Mouse (Mus musculus) limb, embryonic 12.5 days (tissue): ENCODE data around the gene Itpr2. TPM values are rescaled to one million over a fixed set of nuclear protein-coding genes. Genes with fewer than 3 reads are reported as not detected.

ENCODE experiments used
- ATAC-seq: fragments of 200-750 bp; cut with Nextera tagmentation; 2 replicates; pipeline ENCODE4 v1.8.0; 2017; ENCODE audit warnings: low read depth, moderate TSS enrichment; ENCODE audit not compliant: insufficient number of reproducible peaks, insufficient read depth, low FRiP score, low TSS enrichment
- H3K27ac ChIP-seq: fragments of 300-500 bp; sonication (generic); 2 replicates; pipeline ENCODE4 v1.5.1; 2016; ENCODE audit warnings: mild to moderate bottlenecking, moderate library complexity
- H3K27me3 ChIP-seq: fragments of 300-500 bp; sonication (generic); 2 replicates; pipeline ENCODE4 v1.6.1; 2016; ENCODE audit warnings: mild to moderate bottlenecking, moderate library complexity
- H3K36me3 ChIP-seq: fragments of 300-500 bp; sonication (generic); 2 replicates; pipeline ENCODE4 v1.6.1; 2016; ENCODE audit warnings: mild to moderate bottlenecking, moderate library complexity
- H3K4me1 ChIP-seq: fragments of 300-500 bp; sonication (generic); replicated peaks from 2 replicates; pipeline ENCODE4 v1.6.1; 2016
- H3K4me2 ChIP-seq: fragments of 300-500 bp; sonication (generic); 2 replicates; pipeline ENCODE4 v1.6.1; 2016; ENCODE audit warnings: mild to moderate bottlenecking, moderate library complexity
- H3K4me3 ChIP-seq: fragments of 300-500 bp; sonication (generic); replicated peaks from 2 replicates; pipeline ENCODE4 v1.5.1; 2016; ENCODE audit warnings: mild to moderate bottlenecking
- H3K9ac ChIP-seq: fragments of 300-500 bp; sonication (generic); replicated peaks from 2 replicates; pipeline ENCODE4 v1.6.1; 2016; ENCODE audit warnings: mild to moderate bottlenecking, moderate library complexity
- H3K9me3 ChIP-seq: fragments of 300-500 bp; sonication (generic); 2 replicates; pipeline ENCODE4 v1.6.1; 2016; ENCODE audit warnings: mild to moderate bottlenecking, moderate library complexity
- WGBS: fragments of 180-500 bp; shearing (Covaris S2); methylation state at CpG from one replicate; pipeline ENCODE4 v1.1.7; 2016; 5-methylcytosine and 5-hydroxymethylcytosine counted together
- polyA plus RNA-seq: library from polyadenylated mRNA; unstranded; fragments of >200 nt; fragmentation: Nextera tagmentation; extraction: Ambion mirVana; gene quantifications from 2 replicates; pipeline ENCODE4 v1.2.1, GENCODE M21; 2016

Gene Itpr2
- polyA plus RNA-seq, 1 experiment from 2014 or later = 7.0 TPM

DNA sequence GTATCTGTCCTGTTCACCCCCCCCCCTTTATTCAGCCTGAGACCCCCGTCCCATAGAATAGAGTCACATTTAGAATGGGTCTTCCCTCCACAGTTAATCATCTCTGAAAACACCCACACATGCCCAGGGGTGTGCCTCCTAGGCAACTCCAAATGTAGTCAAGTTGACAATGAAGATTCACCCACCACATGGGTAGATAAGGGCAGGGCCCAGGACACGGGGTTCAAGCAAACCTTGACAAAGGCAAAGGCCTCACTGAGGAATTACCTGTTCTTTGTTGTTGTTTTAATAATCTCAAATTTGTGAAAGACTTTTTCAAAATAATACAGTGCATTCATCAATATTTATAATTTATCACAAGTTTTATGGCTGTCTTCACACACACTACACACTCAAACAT is 2.4 kb upstream of the Itpr2 start:
- Histone ChIP-seq H3K4me1 (0 out of 2 replicates have a peak, but pooled peaks cover 14% of the 10 kb centered on the region), H3K9me3 (no peaks in the 10 kb centered on the region), H3K9ac (no peak overlapping the region), H3K4me3 (no peak overlapping the region), H3K4me2 (no peak overlapping the region), H3K36me3 (no peaks in the 10 kb centered on the region), H3K27ac (no peak overlapping the region), H3K27me3 (peaks cover 30% of the 10 kb centered on the region)
- WGBS = 79% methylated on average over 2 of the region's 2 CpGs
- ATAC-seq = no peak

DNA sequence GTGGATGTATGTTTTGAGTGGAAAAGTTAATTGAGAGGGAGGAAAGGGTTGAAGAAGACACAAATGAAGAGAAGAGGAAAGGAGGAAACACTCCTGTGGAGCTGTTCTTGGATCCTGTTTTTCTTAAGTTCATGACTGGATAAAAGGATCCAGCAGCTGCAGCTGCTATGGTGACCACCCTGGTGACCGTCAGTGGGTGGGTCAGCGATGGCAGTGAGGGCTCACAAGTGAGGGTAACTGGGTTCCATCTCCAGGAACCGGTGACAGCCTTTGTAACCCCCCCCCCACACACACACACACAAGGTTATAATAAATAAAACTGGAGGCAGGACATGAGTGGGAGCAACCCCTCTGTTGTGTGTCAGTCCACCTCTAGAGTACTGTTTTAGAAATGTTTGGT is 833 bp upstream of the Itpr2 start:
- Histone ChIP-seq H3K4me3 (peak overlapping the region; percentile 68), H3K4me2 (peak overlapping the region; percentile 96), H3K27ac (no peak overlapping the region), H3K9me3 (no peaks in the 10 kb centered on the region), H3K27me3 (peaks cover 30% of the 10 kb centered on the region), H3K4me1 (0 out of 2 replicates have a peak, but pooled peaks cover 14% of the 10 kb centered on the region), H3K36me3 (no peaks in the 10 kb centered on the region), H3K9ac (peak overlapping the region; percentile 69; the same call in 1 of the 2 replicates)
- 45% methylated on average over 3 of the region's 3 CpGs for WGBS
- ATAC-seq = no peak

DNA sequence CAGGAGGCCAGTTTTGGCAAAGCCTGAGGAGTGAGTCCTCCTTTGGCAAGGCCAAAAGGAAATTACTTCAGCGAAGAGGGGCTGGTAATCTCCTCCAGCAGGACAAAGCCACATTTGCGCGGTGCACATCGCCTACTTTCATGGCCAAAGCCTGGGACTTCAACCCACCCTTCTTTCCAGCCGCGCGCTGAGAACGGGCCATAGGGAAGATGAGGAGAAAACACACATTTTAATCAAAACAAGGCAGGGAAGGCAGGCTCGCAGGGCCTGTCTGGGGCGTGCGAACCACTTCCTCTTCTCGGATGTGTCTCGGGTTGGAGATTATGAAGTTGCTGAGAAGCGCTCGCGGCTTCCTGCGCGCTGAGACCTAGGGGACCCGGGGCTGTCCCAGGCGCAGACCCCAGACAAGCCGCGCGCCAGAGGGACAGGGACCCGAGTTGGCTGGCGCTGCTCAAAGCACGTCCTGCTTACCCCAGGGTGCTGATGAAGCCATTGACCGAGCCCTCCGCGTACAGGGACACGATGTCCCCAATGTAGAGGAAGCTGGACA is 632 bp downstream of the Itpr2 start:
- Histone ChIP-seq H3K4me1 (0 out of 2 replicates have a peak, but pooled peaks cover 14% of the 10 kb centered on the region), H3K36me3 (no peaks in the 10 kb centered on the region), H3K9ac (peak overlapping the region; percentile 69), H3K27ac (0 out of 2 replicates have a peak overlapping the region, but pooled peaks have one; percentile 1), H3K4me3 (peak overlapping the region; percentile 68), H3K9me3 (no peaks in the 10 kb centered on the region), H3K27me3 (peaks cover 30% of the 10 kb centered on the region), H3K4me2 (peak overlapping the region; percentile 96)
- WGBS = 0% methylated on average over 30 of the region's 30 CpGs
- ATAC-seq = no peak; the same call in 1 of the 2 replicates

DNA sequence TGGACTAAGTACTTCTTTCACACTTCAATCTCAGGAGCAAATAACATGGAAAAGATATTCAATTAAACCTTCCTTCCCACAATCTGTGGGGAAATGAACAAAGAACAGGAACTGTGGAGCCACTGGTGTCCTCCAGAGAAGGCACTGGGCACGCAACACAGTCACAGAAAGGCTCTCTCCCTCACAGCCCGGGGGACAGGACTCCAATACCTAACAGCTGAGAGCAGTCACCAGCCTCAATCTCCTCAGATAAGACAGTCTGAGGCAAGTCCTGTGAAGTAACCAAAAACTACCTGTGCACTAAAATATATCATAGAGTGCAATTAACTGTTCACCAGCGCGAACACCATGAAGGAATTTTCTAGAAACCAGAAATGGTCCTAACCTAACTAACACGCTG is 1.3 kb downstream of the Itpr2 start:
- 0 out of 2 replicates have a peak, but pooled peaks cover 14% of the 10 kb centered on the region for H3K4me1 ChIP-seq
- no peaks in the 10 kb centered on the region for H3K36me3 ChIP-seq
- no peak for ATAC-seq
- no peak overlapping the region for H3K9ac ChIP-seq
- peaks cover 30% of the 10 kb centered on the region for H3K27me3 ChIP-seq
- H3K27ac ChIP-seq = no peak overlapping the region
- peak overlapping the region; percentile 96 for H3K4me2 ChIP-seq
- H3K9me3 ChIP-seq = no peaks in the 10 kb centered on the region
- 72% methylated on average over 5 of the region's 5 CpGs for WGBS
- no peak overlapping the region; the same call in 1 of the 2 replicates for H3K4me3 ChIP-seq

DNA sequence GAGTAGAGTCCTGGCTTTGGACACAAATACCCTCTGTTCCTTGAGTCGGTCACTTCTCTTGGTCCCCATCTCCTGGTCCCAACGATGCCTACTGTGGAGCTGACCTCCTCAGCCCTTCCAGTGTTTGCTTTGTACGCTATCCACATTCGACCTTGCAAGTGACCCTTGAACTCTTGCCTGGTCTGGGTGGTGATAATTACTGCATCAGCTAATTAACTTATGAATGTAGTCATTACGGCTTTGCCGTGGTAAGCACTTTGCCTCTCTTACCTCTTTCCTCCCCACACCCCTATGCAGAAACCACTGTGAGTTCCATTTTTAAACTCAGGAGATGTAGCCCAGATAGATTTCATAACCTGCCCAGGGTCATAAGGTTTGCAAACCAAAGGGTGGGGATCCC is 1.8 kb downstream of the Itpr2 start:
- H3K27ac ChIP-seq = no peak overlapping the region
- no peaks in the 10 kb centered on the region for H3K9me3 ChIP-seq
- H3K4me2 ChIP-seq = no peak overlapping the region
- peaks cover 30% of the 10 kb centered on the region for H3K27me3 ChIP-seq
- H3K4me1 ChIP-seq = 0 out of 2 replicates have a peak, but pooled peaks cover 14% of the 10 kb centered on the region
- H3K4me3 ChIP-seq = no peak overlapping the region
- ATAC-seq = no peak
- H3K36me3 ChIP-seq = no peaks in the 10 kb centered on the region
- H3K9ac ChIP-seq = no peak overlapping the region
- WGBS = 72% methylated on average over 6 of the region's 6 CpGs

DNA sequence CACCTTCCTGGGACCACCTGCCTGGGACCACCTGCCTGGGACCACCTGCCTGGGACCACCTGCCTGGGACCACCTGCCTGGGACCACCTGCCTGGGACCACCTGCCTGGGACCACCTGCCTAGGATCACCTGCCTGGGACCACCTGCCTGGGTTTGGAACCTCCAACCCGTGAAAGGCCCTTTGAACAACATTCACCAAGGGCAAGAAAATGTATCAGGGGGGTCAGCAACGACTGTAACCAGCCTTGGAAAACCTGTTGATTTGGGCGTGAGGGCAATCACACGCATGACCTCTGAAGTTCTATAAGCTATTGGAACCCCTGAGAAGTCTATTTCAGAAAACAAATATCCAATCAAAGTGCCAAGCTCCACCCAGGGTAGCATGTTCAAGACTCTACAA is 2.5 kb downstream of the Itpr2 start:
- Histone ChIP-seq H3K4me3 (no peak overlapping the region), H3K36me3 (no peaks in the 10 kb centered on the region), H3K9ac (no peak overlapping the region), H3K27me3 (peaks cover 30% of the 10 kb centered on the region), H3K4me2 (no peak overlapping the region), H3K4me1 (0 out of 2 replicates have a peak, but pooled peaks cover 14% of the 10 kb centered on the region), H3K9me3 (no peaks in the 10 kb centered on the region), H3K27ac (no peak overlapping the region)
- no peak for ATAC-seq
- 84% methylated on average over 4 of the region's 4 CpGs for WGBS

DNA sequence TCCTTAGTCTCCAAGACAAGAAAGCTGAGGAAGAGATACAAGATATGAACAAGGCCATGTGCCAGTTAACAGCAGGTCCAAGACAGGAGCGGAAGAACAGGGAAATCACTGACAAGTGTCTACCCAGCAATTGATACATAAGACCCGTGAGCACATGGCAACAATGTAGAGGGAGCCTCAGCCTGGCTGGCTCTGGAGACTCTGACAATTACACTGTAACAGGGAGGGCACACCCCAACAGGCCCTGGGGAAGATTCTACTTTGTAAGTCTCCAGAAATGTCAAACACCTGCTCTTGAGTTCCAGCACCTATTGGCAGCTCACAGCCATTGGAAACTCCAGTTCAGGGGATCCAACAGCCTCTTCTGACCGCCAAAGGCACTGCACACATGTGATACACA is 3.6 kb downstream of the Itpr2 start:
- Histone ChIP-seq H3K27me3 (peaks cover 20% of the 10 kb centered on the region), H3K4me2 (no peak overlapping the region), H3K27ac (no peak overlapping the region), H3K9me3 (no peaks in the 10 kb centered on the region), H3K9ac (no peak overlapping the region), H3K36me3 (no peaks in the 10 kb centered on the region), H3K4me3 (no peak overlapping the region), H3K4me1 (0 out of 2 replicates have a peak, but pooled peaks cover 14% of the 10 kb centered on the region)
- WGBS = 76% methylated on average over 3 of the region's 3 CpGs
- no peak for ATAC-seq

DNA sequence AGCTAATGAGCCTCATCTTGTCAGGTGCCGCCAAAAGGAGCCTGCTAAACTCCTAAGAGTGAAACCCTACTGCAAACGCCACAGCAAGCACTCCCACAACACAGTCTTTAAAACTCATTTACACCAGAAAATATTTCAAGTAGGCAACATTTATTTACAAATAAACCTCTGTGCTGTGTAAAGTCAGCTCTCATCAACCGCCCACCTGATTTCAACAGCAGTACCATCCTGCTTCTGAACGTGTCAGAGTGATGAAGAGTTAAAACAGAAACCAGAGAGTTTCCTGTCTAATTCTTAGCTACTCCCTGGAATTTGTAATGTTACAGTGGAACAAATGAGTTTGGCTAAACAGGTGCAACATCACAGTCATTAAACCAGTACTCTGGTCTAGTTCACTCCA is 4.2 kb downstream of the Itpr2 start:
- 65% methylated on average over 4 of the region's 4 CpGs for WGBS
- 0 out of 2 replicates have a peak, but pooled peaks cover 12% of the 10 kb centered on the region for H3K4me1 ChIP-seq

DNA sequence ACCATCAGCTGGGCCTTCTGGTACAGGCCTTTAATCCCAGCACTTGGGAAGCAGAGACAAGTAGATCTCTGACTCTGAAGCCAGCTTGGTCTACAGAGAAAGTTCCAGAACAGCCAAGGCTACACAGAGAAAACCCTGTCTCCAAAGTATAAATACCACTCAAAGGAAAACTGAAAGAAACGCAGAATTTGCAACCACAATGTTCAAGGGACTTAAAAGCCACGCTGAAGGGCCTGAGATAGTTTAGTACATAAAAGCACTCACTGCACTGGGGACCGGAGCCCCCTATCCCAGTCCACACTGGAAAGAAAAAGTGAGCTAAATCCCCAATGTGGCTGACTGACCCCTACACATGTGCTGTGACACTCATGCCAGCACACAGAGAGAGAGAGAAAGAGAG is 4.6 kb downstream of the Itpr2 start:
- H3K9me3 ChIP-seq = no peaks in the 10 kb centered on the region
- no peaks in the 10 kb centered on the region for H3K36me3 ChIP-seq
- no peak overlapping the region for H3K4me2 ChIP-seq
- H3K27me3 ChIP-seq = 0 out of 2 replicates have a peak, but pooled peaks cover 13% of the 10 kb centered on the region
- ATAC-seq = no peak
- H3K9ac ChIP-seq = no peak overlapping the region
- H3K4me1 ChIP-seq = 0 out of 2 replicates have a peak, but pooled peaks cover 9% of the 10 kb centered on the region
- 83% methylated on average over 3 of the region's 3 CpGs for WGBS
- no peak overlapping the region for H3K4me3 ChIP-seq
- no peak overlapping the region for H3K27ac ChIP-seq

More for the DNA sequence above, 4.2 kb downstream of the Itpr2 start:
- Histone ChIP-seq H3K9ac (no peak overlapping the region), H3K36me3 (no peaks in the 10 kb centered on the region), H3K9me3 (no peaks in the 10 kb centered on the region), H3K27me3 (peaks cover 14% of the 10 kb centered on the region), H3K4me2 (no peak overlapping the region), H3K27ac (no peak overlapping the region), H3K4me3 (no peak overlapping the region)
- no peak for ATAC-seq

DNA sequence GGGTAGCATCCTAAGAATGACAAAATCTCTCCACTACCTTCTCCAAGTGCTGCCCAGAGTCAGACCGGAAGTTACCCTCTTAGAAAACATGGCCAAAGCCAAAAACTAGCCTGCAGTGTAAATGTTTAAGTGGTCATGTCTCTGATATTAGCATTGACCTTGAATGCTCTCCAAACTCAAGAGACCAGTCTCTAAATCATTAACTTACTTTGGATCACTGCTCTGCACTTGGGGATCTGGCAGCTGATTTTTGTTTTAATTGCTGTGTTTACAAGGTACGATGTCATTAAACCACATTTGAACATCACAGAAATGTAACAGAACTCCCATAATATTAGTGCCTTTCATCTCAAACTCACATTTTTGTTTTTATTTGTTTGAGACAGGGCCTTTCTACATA is 10.3 kb downstream of the Itpr2 start:
- H3K4me3 ChIP-seq = no peak overlapping the region
- H3K27ac ChIP-seq = no peak overlapping the region
- H3K27me3 ChIP-seq = no peaks in the 10 kb centered on the region
- whole genome bisulfite sequencing = 74% methylated on average over 2 of the region's 2 CpGs
- no peaks in the 10 kb centered on the region for H3K4me1 ChIP-seq
- H3K4me2 ChIP-seq = no peak overlapping the region
- H3K9me3 ChIP-seq = no peaks in the 10 kb centered on the region
- no peaks in the 10 kb centered on the region for H3K36me3 ChIP-seq
- ATAC-seq = no peak
- H3K9ac ChIP-seq = no peak overlapping the region

DNA sequence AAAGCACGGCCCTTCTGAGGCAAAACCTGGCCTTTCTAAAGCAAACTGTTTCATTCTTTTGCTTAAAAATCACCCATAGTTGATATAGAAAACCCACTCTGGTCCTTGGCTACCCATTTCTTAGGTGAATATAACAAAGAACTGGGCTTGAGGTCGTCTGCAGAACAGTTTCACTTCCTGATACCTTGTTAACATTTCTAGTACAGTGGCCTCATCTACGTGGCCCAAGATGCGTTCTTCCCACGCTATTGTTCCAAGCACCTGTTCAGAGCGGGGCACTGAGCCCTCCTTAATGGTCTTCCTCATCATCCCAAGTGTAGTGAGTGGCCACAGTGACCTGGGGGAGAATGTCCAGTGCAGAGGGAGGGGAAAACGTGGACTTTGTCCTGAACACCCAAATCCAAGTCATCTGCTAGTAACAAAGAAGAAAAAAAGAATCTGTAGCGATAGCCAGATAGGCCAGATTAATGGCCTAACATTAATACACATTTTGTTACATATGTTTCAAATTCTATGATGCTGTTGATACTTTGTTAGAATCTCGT is 11.5 kb downstream of the Itpr2 start:
- no peak overlapping the region for H3K27ac ChIP-seq
- no peaks in the 10 kb centered on the region for H3K36me3 ChIP-seq
- H3K4me2 ChIP-seq = no peak overlapping the region
- ATAC-seq = no peak
- no peak overlapping the region for H3K4me3 ChIP-seq
- H3K4me1 ChIP-seq = 0 out of 2 replicates have a peak, but pooled peaks cover 2% of the 10 kb centered on the region
- no peaks in the 10 kb centered on the region for H3K9me3 ChIP-seq
- no peak overlapping the region for H3K9ac ChIP-seq
- WGBS = 81% methylated on average over 9 of the region's 9 CpGs
- H3K27me3 ChIP-seq = no peaks in the 10 kb centered on the region
